Mouse (Mus musculus) kidney, adult 2 months (tissue): ENCODE measurements around the gene Vwa5b2. TPM values are rescaled to one million over a fixed set of nuclear protein-coding genes. Genes with fewer than 3 reads are reported as not detected.
A peak's percentile ranks its signal among the peaks of the same experiment; 100 is the strongest.

Experiments
- DNase-seq: peaks from one replicate; pipeline ENCODE4 v3.0.0; 2021
- H3K27ac ChIP-seq: fragments of 200-500 bp; 2 replicates; pipeline ENCODE4 v1.5.1; 2012; ENCODE audit warnings: low read depth, low read length, control low read depth, inconsistent platforms; ENCODE audit not compliant: insufficient read depth
- H3K27me3 ChIP-seq: fragments of 200-500 bp; replicated peaks from 2 replicates; pipeline ENCODE4 v1.6.1; 2012; ENCODE audit warnings: mild to moderate bottlenecking, moderate library complexity, low read length, inconsistent platforms; ENCODE audit not compliant: control insufficient read depth, insufficient read depth
- H3K36me3 ChIP-seq: fragments of 200-500 bp; 2 replicates; pipeline ENCODE4 v1.6.1; 2012; ENCODE audit warnings: mild to moderate bottlenecking, moderate library complexity, low read length, inconsistent platforms; ENCODE audit not compliant: control insufficient read depth, insufficient read depth
- H3K4me1 ChIP-seq: fragments of 200-500 bp; 2 replicates; pipeline ENCODE4 v1.6.1; 2011; ENCODE audit warnings: low read length; ENCODE audit not compliant: control insufficient read depth, insufficient read depth
- H3K4me3 ChIP-seq: fragments of 200-500 bp; 2 replicates; pipeline ENCODE4 v1.5.1; 2011; ENCODE audit warnings: mild to moderate bottlenecking, low read depth, low read length, control low read depth; ENCODE audit not compliant: insufficient read depth
- CTCF ChIP-seq: fragments of 200-500 bp; conservative IDR thresholded peaks from 2 replicates; pipeline ENCODE4 v1.5.1; 2011; ENCODE audit warnings: low read depth, mild to moderate bottlenecking, control low read depth, low read length, moderate library complexity, mixed read lengths; ENCODE audit not compliant: insufficient read depth, insufficient read length
- POLR2A ChIP-seq: fragments of 200-500 bp; IDR thresholded peaks from one replicate; pipeline ENCODE4 v1.6.1; 2011; ENCODE audit warnings: low read depth, low read length, control low read depth
- WGBS: fragments of 180-500 bp; shearing (Covaris S2); methylation state at CpG from one replicate; pipeline ENCODE4 v1.1.7; 2018; 5-methylcytosine and 5-hydroxymethylcytosine counted together
- polyA plus RNA-seq: library from polyadenylated mRNA; depleted of rRNA; stranded (reverse); fragments of >200 nt; gene quantifications from 2 replicates; pipeline ENCODE4 v1.2.3, GENCODE M21; 2012

Gene Vwa5b2
- polyA plus RNA-seq, 1 experiment = 0.33 TPM

GRCm38 (mm10) chr16:20621991-20622685 is 32.9 kb downstream of the Vwa5b2 start:
- TF ChIP-seq POLR2A (no peak), CTCF (no peak)
- H3K27ac ChIP-seq = no peak overlapping the region
- under 1% methylated on average over 36 of the region's 37 CpGs for WGBS
- no peaks in the 10 kb centered on the region for H3K4me1 ChIP-seq
- no peaks in the 10 kb centered on the region for H3K27me3 ChIP-seq
- peak overlapping the region; percentile 48 for H3K4me3 ChIP-seq
- no peaks in the 10 kb centered on the region for H3K36me3 ChIP-seq
- DNase-seq = peak; percentile 38

- no peak for TF ChIP-seq POLR2A
- TF ChIP-seq CTCF = no peak
- Histone ChIP-seq H3K36me3 (no peaks in the 10 kb centered on the region), H3K27me3 (no peaks in the 10 kb centered on the region), H3K4me3 (no peak overlapping the region), H3K27ac (no peak overlapping the region), H3K4me1 (no peaks in the 10 kb centered on the region)
- WGBS = 55% methylated on average over 2 of the region's 2 CpGs
- DNase-seq = no peak
Observed at GRCm38 (mm10) chr16:20623211-20623610, 33.9 kb downstream of the Vwa5b2 start.

GRCm38 (mm10) chr16:20628871-20629391 is 39.7 kb downstream of the Vwa5b2 start:
- no peak for DNase-seq
- no peak overlapping the region for H3K4me3 ChIP-seq
- H3K36me3 ChIP-seq = no peaks in the 10 kb centered on the region
- TF ChIP-seq CTCF (no peak), POLR2A (no peak)
- no peak overlapping the region for H3K27ac ChIP-seq
- 0 out of 2 replicates have a peak, but pooled peaks cover 2% of the 10 kb centered on the region for H3K27me3 ChIP-seq
- H3K4me1 ChIP-seq = no peaks in the 10 kb centered on the region
- 60% methylated on average over 11 of the region's 11 CpGs for WGBS

GRCm38 (mm10) chr16:20629731-20630634 is 40.7 kb downstream of the Vwa5b2 start, which contains the start of gene Ece2:
Gene Ece2, plus strand, starts transcription at chr16:20629828.
- Histone ChIP-seq H3K4me1 (no peaks in the 10 kb centered on the region), H3K27ac (no peak within 1 kb of the TSS), H3K36me3 (no peaks in the 10 kb centered on the region), H3K4me3 (no peak within 1 kb of the TSS), H3K27me3 (0 out of 2 replicates have a peak, but pooled peaks cover 2% of the 10 kb centered on the region)
- WGBS = 11% methylated on average over 53 of the region's 54 CpGs
- DNase-seq = no peak
- no peak for TF ChIP-seq POLR2A
- no peak for TF ChIP-seq CTCF

GRCm38 (mm10) chr16:20637410-20637809 is 48.1 kb downstream of the Vwa5b2 start:
- no peak for DNase-seq
- no peak for TF ChIP-seq CTCF
- TF ChIP-seq POLR2A = no peak
- Histone ChIP-seq H3K4me3 (no peak overlapping the region), H3K4me1 (no peaks in the 10 kb centered on the region), H3K27me3 (no peaks in the 10 kb centered on the region), H3K27ac (no peak overlapping the region), H3K36me3 (no peaks in the 10 kb centered on the region)
- 73% methylated on average over 8 of the region's 8 CpGs for WGBS

- TF ChIP-seq POLR2A (no peak), CTCF (no peak)
- 85% methylated on average over 8 of the region's 8 CpGs for WGBS
- no peaks in the 10 kb centered on the region for H3K27me3 ChIP-seq
Observed at GRCm38 (mm10) chr16:20638367-20638766, 49.1 kb downstream of the Vwa5b2 start.

More at GRCm38 (mm10) chr16:20638367-20638766, 49.1 kb downstream of the Vwa5b2 start:
- Histone ChIP-seq H3K27ac (no peak overlapping the region), H3K36me3 (no peaks in the 10 kb centered on the region), H3K4me3 (no peak overlapping the region), H3K4me1 (no peaks in the 10 kb centered on the region)
- DNase-seq = no peak
